Comparison of ENCODE assay signal across 32 mouse cellular contexts in the genomic region with DNA sequence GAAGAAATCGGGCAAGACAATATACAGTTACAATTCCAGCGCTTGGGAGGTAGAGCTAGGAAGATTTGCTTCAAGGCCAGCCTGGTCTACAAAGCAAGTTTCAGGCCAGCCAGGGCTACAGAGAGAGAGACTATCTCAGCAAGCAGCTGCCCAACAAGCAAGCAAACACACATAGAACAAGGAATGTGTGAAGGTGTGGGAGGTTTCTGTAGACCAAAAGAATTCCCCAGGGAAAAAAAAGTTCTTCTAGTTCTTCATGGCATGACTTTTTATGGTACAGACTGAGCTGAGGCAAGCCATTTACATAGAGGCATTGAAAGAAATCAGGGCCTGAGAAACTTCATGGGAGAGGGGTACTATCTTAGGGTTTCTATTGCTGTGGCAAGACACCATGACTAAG.
"Had no signal": no experiment of that assay in that cellular context is flagged by ENCODE, and none has a peak within 500 bp of the region (broad histone marks: within the 10 kb centered on the region; RNA-seq: fewer than 3 reads in every experiment).

No protein-coding gene starts in this region.

- ATAC-seq: hindbrain, embryonic 16.5 days; hindbrain, postnatal 0 days; inflammation-experienced regulatory T-cells, adult 6 months; intestine, embryonic 15.5 days; intestine, embryonic 16.5 days; intestine, postnatal 0 days had no signal

- H3K27ac ChIP-seq: heart, embryonic 10.5 days; heart, embryonic 13.5 days; heart, embryonic 15.5 days; hindbrain, embryonic 10.5 days; hindbrain, embryonic 12.5 days; hindbrain, embryonic 13.5 days; hindbrain, embryonic 14.5 days; hindbrain, embryonic 15.5 days; hindbrain, postnatal 0 days; intestine, embryonic 15.5 days; kidney, embryonic 15.5 days; kidney, postnatal 0 days had no signal

- H3K4me3 ChIP-seq: heart, embryonic 10.5 days; heart, embryonic 12.5 days; heart, embryonic 13.5 days; heart, embryonic 15.5 days; hindbrain, embryonic 10.5 days; hindbrain, embryonic 12.5 days; hindbrain, embryonic 13.5 days; hindbrain, embryonic 15.5 days; intestine, embryonic 15.5 days; kidney, embryonic 15.5 days had no signal

- DNase-seq: heart, postnatal 10 days; heart, postnatal 14 days; heart, postnatal 36 days; heart, postnatal 4 days; kidney, adult 11 months; kidney, adult 18-20 months; kidney, adult 2 months; kidney, adult 8-10 months; kidney, adult 9 months; kidney, postnatal 10 days; kidney, postnatal 14 days; kidney, postnatal 25 days; kidney, postnatal 36 days; kidney, postnatal 4 days; layer of hippocampus, postnatal 36 days had no signal
